Mouse (Mus musculus) bone marrow, adult 2 months (tissue): ENCODE data around the gene Bod1l.

ENCODE experiments used
- CTCF ChIP-seq: fragments of 200-500 bp; IDR thresholded peaks from 2 replicates; pipeline ENCODE4 v1.5.1; 2011; ENCODE audit warnings: low read length, control low read depth; ENCODE audit not compliant: control insufficient read depth, insufficient read depth
- POLR2A ChIP-seq: fragments of 200-500 bp; IDR thresholded peaks from 2 replicates; pipeline ENCODE4 v1.6.1; 2011; ENCODE audit warnings: low read depth, mild to moderate bottlenecking, control low read depth, low read length, borderline replicate concordance; ENCODE audit not compliant: control insufficient read depth

DNA sequence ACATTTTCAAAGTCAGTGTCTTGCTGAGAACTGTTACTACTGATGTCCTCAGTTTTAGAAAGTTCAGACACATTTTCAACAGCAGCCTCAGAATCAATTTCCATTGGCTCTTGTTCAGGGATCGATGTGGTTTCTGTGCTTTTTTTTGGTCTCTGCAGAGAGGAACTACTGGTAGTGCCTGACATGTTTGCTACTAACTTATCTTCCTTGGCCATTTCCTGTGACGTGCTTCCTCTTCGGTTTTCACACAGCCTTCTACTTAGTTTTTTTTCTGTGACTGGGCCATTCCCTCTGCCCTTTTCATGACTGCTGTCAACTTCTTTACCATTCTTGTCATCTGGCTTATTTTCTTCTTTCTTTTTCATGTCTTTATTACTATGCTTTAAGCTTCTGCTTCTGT, 23.6 kb downstream of the Bod1l start:
- TF ChIP-seq POLR2A (no peak), CTCF (no peak)
